15 mouse cellular contexts compared by ENCODE assay signal in genomic region chr8:19754178-19754577, GRCm38 (mm10). TPM values are rescaled to one million over a fixed set of nuclear protein-coding genes. Genes with fewer than 3 reads are reported as not detected.
"Had no signal": no experiment of that assay in that cellular context is flagged by ENCODE, and none has a peak within 500 bp of the region (broad histone marks: within the 10 kb centered on the region; RNA-seq: fewer than 3 reads in every experiment).

No protein-coding gene starts in this region.

RNA-seq across cellular contexts. Expression of gene 4930467E23Rik, which starts 24.8 kb away (rescaled TPM):
- total RNA-seq: megakaryocyte, adult 5-6 weeks had no signal
- polyA plus RNA-seq: liver, embryonic 16.5 days; lung, embryonic 14.5 days; lung, embryonic 16.5 days; midbrain, embryonic 10.5 days; midbrain, embryonic 12.5 days; midbrain, embryonic 16.5 days; myocyte; neural tube, embryonic 11.5 days; neural tube, embryonic 13.5 days; neural tube, embryonic 15.5 days; small intestine, adult 2 months; stomach, embryonic 14.5 days; stomach, embryonic 16.5 days; thymus, postnatal 0 days had no signal
